Mouse (Mus musculus) heart, embryonic 11.5 days (tissue): ENCODE data around the gene Plxnb3. TPM values are rescaled to one million over a fixed set of nuclear protein-coding genes. Genes with fewer than 3 reads are reported as not detected.

Experiments used
- ATAC-seq: fragments of 200-750 bp; cut with Nextera tagmentation; replicated peaks from 2 replicates; pipeline ENCODE4 v1.8.0; 2017; ENCODE audit warnings: moderate library complexity; ENCODE audit not compliant: insufficient number of reproducible peaks, low FRiP score, low TSS enrichment
- H3K27ac ChIP-seq: fragments of 300-500 bp; sonication (generic); 2 replicates; pipeline ENCODE4 v1.5.1; 2014; ENCODE audit warnings: mild to moderate bottlenecking, low read depth, low read length
- H3K27me3 ChIP-seq: fragments of 300-500 bp; sonication (generic); 2 replicates; pipeline ENCODE4 v1.6.1; 2014; ENCODE audit warnings: mild to moderate bottlenecking, low read length, mixed read lengths; ENCODE audit not compliant: control insufficient read depth, insufficient read depth
- H3K36me3 ChIP-seq: fragments of 300-500 bp; sonication (generic); 2 replicates; pipeline ENCODE4 v1.6.1; 2014; ENCODE audit warnings: mild to moderate bottlenecking, low read length, moderate library complexity, mixed read lengths; ENCODE audit not compliant: control insufficient read depth, insufficient read depth
- H3K4me1 ChIP-seq: fragments of 300-500 bp; sonication (generic); 2 replicates; pipeline ENCODE4 v1.6.1; 2014; ENCODE audit warnings: low read length; ENCODE audit not compliant: control insufficient read depth, insufficient read depth
- H3K4me2 ChIP-seq: fragments of 300-500 bp; sonication (generic); 2 replicates; pipeline ENCODE4 v1.6.1; 2014; ENCODE audit warnings: mild to moderate bottlenecking, moderate library complexity
- H3K4me3 ChIP-seq: fragments of 300-500 bp; sonication (generic); 2 replicates; pipeline ENCODE4 v1.5.1; 2014; ENCODE audit warnings: low read depth, low read length
- H3K9ac ChIP-seq: fragments of 300-500 bp; sonication (generic); 2 replicates; pipeline ENCODE4 v1.6.1; 2014; ENCODE audit warnings: mild to moderate bottlenecking, low read depth, low read length, moderate library complexity
- H3K9me3 ChIP-seq: fragments of 300-500 bp; sonication (generic); replicated peaks from 2 replicates; pipeline ENCODE4 v1.6.1; 2016; ENCODE audit warnings: low read length; ENCODE audit not compliant: control insufficient read depth
- WGBS: fragments of 180-500 bp; shearing (Covaris S2); extraction: QIAGEN DNeasy Blood & Tissue Kit; methylation state at CpG from one replicate; pipeline ENCODE4 v1.1.7; 2014; ENCODE audit not compliant: insufficient replicate concordance; 5-methylcytosine and 5-hydroxymethylcytosine counted together
- polyA plus RNA-seq: library from polyadenylated mRNA; unstranded; fragments of >200 nt; fragmentation: Nextera tagmentation; extraction: Ambion mirVana; gene quantifications from 2 replicates; pipeline ENCODE4 v1.2.1, GENCODE M21; 2014

Plxnb3 gene
- polyA plus RNA-seq, 1 experiment from 2014 or later, result 0.16 TPM

GRCm38 (mm10) chrX:73793039-73793438 is 36.1 kb downstream of the Plxnb3 start:
- H3K4me1 ChIP-seq, result 0 out of 2 replicates have a peak, but pooled peaks cover under 1% of the 10 kb centered on the region
- H3K36me3 ChIP-seq, result peaks cover 2% of the 10 kb centered on the region; the same call in 1 of the 2 replicates
- H3K27ac ChIP-seq, result no peak overlapping the region
- no peak overlapping the region for H3K9ac ChIP-seq
- H3K9me3 ChIP-seq, result no peaks in the 10 kb centered on the region
- H3K27me3 ChIP-seq, result no peaks in the 10 kb centered on the region
- H3K4me2 ChIP-seq, result no peak overlapping the region
- H3K4me3 ChIP-seq, result no peak overlapping the region
- ATAC-seq, result no peak

GRCm38 (mm10) chrX:73793505-73793904 is 36.6 kb downstream of the Plxnb3 start:
- WGBS, result 45% methylated on average over 1 of the region's 1 CpGs
- H3K4me1 ChIP-seq, result no peaks in the 10 kb centered on the region
- no peak for ATAC-seq
- H3K27me3 ChIP-seq, result 0 out of 2 replicates have a peak, but pooled peaks cover 1% of the 10 kb centered on the region
- no peak overlapping the region for H3K9ac ChIP-seq
- H3K27ac ChIP-seq, result no peak overlapping the region
- peaks cover 2% of the 10 kb centered on the region; the same call in 1 of the 2 replicates for H3K36me3 ChIP-seq
- no peak overlapping the region for H3K4me2 ChIP-seq
- H3K9me3 ChIP-seq, result no peaks in the 10 kb centered on the region
- no peak overlapping the region for H3K4me3 ChIP-seq

- WGBS, result 88% methylated on average over 2 of the region's 2 CpGs
- Histone ChIP-seq H3K4me1 (no peaks in the 10 kb centered on the region), H3K4me2 (no peak overlapping the region), H3K9ac (no peak overlapping the region), H3K9me3 (no peaks in the 10 kb centered on the region), H3K27ac (no peak overlapping the region), H3K4me3 (no peak overlapping the region), H3K36me3 (no peaks in the 10 kb centered on the region), H3K27me3 (0 out of 2 replicates have a peak, but pooled peaks cover 2% of the 10 kb centered on the region)
- no peak for ATAC-seq
Measured at GRCm38 (mm10) chrX:73797511-73797910, 40.6 kb downstream of the Plxnb3 start.

GRCm38 (mm10) chrX:73798502-73798901 is 41.6 kb downstream of the Plxnb3 start:
- Histone ChIP-seq H3K4me1 (no peaks in the 10 kb centered on the region), H3K27ac (no peak overlapping the region), H3K9ac (no peak overlapping the region), H3K36me3 (no peaks in the 10 kb centered on the region), H3K4me2 (no peak overlapping the region), H3K9me3 (no peaks in the 10 kb centered on the region), H3K4me3 (no peak overlapping the region), H3K27me3 (0 out of 2 replicates have a peak, but pooled peaks cover 2% of the 10 kb centered on the region)
- ATAC-seq, result peak; percentile 59; the same call in 1 of the 2 replicates
- 32% methylated on average over 9 of the region's 9 CpGs for WGBS

- ATAC-seq, result no peak
- Histone ChIP-seq H3K36me3 (no peaks in the 10 kb centered on the region), H3K4me3 (no peak overlapping the region), H3K4me2 (no peak overlapping the region), H3K27me3 (no peaks in the 10 kb centered on the region), H3K9ac (no peak overlapping the region), H3K4me1 (no peaks in the 10 kb centered on the region), H3K27ac (no peak overlapping the region), H3K9me3 (no peaks in the 10 kb centered on the region)
- 71% methylated on average over 1 of the region's 1 CpGs for WGBS
Measured at GRCm38 (mm10) chrX:73805814-73806213, 48.9 kb downstream of the Plxnb3 start.

- no peak overlapping the region for H3K9ac ChIP-seq
- no peak for ATAC-seq
- H3K36me3 ChIP-seq, result no peaks in the 10 kb centered on the region
- H3K27me3 ChIP-seq, result no peaks in the 10 kb centered on the region
- peak overlapping the region; percentile 26 for H3K4me3 ChIP-seq
- no peaks in the 10 kb centered on the region for H3K9me3 ChIP-seq
- H3K27ac ChIP-seq, result no peak overlapping the region
- WGBS, result 9% methylated on average over 14 of the region's 14 CpGs
- H3K4me1 ChIP-seq, result no peaks in the 10 kb centered on the region
- peak overlapping the region; percentile 53 for H3K4me2 ChIP-seq
Measured at GRCm38 (mm10) chrX:73815072-73815471, 58.2 kb downstream of the Plxnb3 start.

- Histone ChIP-seq H3K27ac (no peak overlapping the region), H3K4me2 (no peak overlapping the region), H3K4me3 (no peak overlapping the region), H3K36me3 (no peaks in the 10 kb centered on the region), H3K9me3 (no peaks in the 10 kb centered on the region), H3K9ac (no peak overlapping the region), H3K27me3 (no peaks in the 10 kb centered on the region), H3K4me1 (no peaks in the 10 kb centered on the region)
- no peak for ATAC-seq
- WGBS, result 46% methylated on average over 3 of the region's 3 CpGs
Measured at GRCm38 (mm10) chrX:73816596-73817314, 59.9 kb downstream of the Plxnb3 start.
